Mouse (Mus musculus) retina, embryonic 14.5 days (tissue): Measurements from ENCODE around the gene Pitpnm2.
A peak's percentile ranks its signal among the peaks of the same experiment; 100 is the strongest.
"Not testable (repeated sequence)": the region's sequence is repeated elsewhere in the genome, so short reads cannot be mapped to it uniquely, and the experiment has no call there.

Source experiments
- DNase-seq: peaks from one replicate; pipeline ENCODE4 v3.0.0-alpha.2; 2015; ENCODE audit warnings: low spot score

Pitpnm2 gene

GRCm38 (mm10) chr5:124221037-124221735 lies 28.4 kb downstream of the Pitpnm2 start:
- no peak for DNase-seq

GRCm38 (mm10) chr5:124220551-124220950 lies 29.0 kb downstream of the Pitpnm2 start:
- no peak for DNase-seq

DNA sequence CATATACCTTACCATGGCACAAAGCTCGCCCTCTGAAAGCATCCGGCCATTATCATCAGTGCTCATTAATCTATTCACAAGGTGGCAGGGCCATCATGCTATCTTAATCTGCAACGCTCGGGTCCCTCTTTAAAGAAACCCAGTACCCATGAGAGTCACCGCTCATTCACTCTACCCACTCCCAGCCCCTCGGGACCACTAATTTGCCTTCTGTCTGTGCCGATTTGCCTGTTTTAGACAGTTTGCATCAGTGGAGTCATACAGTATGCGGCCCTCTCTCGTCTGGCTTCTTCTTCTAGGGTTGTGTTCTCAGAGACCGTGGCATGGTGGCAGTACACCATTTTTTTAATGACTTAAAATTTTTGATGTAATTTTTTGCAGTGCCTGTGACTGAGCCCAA lies 30.1 kb downstream of the Pitpnm2 start:
- DNase-seq: no peak

DNA sequence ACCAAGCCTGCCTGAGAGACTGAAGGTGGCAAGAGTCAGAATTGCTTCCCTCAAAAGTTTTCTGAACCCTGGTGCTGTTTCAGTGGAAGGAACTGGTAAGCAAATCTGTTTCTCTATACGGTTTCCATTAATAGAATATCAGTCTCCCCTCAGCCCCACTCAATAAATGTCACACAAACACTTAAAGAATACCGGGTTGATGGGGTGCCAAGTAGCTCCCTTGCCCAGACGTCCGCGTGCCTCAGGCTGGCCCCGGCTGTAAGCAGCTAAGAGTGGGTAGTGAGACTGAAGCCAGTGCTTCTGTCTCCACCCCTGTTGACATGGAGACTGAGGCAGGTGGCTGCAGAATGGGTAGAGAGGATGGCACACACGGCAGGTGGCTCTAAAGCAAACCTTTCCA lies 30.6 kb downstream of the Pitpnm2 start:
- DNase-seq: no peak

GRCm38 (mm10) chr5:124217566-124218249 lies 31.9 kb downstream of the Pitpnm2 start:
- no peak for DNase-seq

- not testable (repeated sequence) for DNase-seq
Measured at GRCm38 (mm10) chr5:124217092-124217491, 32.5 kb downstream of the Pitpnm2 start.

GRCm38 (mm10) chr5:124216403-124216802 lies 33.2 kb downstream of the Pitpnm2 start:
- DNase-seq: no peak

DNA sequence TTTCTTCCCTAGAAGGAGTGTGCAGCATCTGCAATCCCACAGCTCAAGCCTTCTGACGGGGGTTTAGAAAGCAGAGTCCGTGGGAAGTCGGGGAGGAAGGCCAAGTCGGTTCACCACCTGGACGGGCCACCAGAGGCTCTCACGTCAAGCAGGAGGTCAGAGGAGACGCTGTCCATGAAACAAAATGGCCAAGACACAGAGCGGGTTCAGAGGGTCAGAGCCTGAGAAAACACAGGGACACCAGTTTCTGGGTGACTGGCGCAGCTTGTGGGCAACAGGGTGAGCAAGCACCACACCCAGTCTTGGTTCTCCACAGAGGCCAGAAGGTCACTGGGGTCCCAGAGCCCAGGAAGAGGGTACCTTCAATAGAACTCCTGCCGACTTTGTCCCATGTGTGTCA lies 33.9 kb downstream of the Pitpnm2 start:
- no peak for DNase-seq

- no peak for DNase-seq
Measured at GRCm38 (mm10) chr5:124214516-124215145, 34.9 kb downstream of the Pitpnm2 start.

DNA sequence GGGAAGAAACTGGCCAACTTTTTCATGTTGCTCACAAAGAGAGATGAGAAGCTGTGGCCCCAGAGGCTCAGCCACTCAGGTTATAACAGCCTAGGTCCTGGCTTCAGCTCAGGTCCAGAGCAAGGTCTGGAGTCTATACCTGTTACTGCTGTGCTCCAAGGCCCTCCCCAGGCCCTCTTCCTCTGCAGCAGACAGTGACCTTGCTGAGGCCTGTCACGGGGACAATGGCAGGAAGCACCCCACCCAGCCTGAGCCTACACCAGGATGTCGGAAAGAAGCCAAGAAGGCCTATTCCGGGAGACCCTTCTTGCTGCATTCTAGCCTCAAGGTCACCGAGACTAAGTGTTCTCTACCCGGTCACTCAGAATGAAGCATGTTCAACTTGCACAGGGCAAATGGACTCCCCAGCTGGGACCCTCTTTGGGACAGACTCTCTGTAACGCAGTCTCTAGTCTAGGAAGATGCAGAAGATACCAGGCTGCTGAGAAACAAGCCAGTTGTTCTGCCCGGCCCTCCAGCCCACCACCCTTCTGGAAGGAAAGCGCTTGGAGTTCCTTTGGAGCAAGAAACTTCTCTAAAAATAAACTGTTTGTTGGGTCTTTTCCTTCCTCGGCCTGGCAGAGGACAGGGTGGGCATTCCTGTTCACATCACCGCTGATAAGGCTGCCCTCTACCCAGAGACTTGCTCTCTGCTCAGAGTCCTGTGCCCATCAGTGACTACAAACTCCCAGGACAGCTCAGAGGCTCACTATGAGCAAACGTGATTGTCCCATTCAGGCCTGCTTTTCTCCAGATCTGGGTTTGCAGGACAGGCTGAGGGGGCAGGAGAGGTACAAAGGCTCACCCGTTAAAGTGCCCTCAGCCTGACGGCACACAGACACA lies 35.7 kb downstream of the Pitpnm2 start:
- DNase-seq: no peak

DNA sequence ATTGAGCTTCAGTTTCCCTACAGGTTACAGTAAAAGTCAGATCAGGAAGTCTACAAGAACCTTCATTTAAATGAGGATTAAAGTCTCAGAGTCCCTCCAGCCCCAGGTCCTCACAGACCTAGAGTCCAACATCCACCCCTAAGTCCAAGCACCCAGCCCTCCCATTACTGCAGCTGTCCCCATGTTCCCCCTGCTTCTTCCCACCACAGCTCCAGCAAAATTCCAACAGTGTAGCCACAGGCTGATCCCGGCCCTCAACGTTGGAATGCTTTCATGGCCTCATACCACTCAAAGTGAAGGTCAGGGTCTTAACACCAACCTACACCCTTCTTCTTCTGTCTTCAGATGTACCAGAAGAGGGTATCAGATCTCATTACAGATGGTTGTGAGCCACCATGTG lies 37.9 kb downstream of the Pitpnm2 start:
- no peak for DNase-seq

DNA sequence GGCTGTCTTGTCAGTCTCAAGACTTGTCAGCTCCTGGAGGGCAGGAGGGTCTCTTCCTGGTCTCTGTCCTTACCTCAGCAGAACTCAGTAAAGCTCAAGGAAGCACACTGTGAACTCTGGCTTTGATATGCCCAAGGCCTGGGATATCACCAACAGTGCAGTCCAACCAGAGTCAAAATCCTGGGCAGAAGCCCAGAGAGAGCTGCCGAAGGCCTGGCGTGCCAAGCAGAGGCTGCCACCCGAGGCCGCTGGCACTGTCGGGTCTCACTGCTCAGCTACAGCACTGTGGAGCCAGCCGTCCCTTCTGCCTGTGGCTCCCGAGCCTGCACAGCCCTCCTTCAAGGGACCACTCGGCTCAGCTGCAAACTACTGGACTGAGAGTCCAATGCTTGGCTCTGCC lies 38.3 kb downstream of the Pitpnm2 start:
- no peak for DNase-seq

DNA sequence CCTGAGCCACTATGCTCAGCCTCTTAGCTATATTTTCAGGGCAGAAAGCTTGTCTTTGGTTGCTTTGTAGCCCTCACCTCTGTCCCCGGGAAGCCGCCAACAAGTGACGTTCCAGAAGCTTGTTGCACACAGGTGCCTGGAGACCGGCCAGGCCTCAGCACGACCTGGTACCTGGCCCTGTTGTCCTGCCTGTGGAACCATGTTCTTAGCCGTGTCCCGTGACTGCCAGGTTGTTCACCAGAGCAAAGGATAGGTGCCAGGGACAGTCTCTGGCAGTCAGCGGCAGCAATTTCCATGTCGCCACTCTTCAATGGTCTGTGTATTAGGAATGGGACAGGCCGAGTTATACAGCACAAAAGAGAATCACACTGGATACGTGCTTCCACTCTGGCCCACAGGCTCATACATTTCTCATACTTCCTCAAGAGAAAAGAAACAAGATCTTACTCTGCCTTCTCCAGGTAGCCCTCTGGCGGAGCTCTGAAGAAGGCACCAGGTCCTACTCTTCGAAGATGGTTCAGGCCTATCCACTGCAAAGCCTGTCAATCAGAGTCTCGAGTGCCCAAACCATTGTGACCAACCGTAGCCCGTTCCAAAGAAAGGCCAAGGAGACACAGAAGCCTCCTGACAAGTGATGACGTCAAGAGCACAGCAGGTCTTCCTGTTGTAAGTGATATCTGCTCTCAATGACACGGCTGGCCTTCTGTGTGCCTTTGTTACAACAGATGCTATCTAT lies 39.1 kb downstream of the Pitpnm2 start:
- DNase-seq: no peak

- no peak for DNase-seq
Measured at GRCm38 (mm10) chr5:124209850-124210249, 39.7 kb downstream of the Pitpnm2 start.

DNA sequence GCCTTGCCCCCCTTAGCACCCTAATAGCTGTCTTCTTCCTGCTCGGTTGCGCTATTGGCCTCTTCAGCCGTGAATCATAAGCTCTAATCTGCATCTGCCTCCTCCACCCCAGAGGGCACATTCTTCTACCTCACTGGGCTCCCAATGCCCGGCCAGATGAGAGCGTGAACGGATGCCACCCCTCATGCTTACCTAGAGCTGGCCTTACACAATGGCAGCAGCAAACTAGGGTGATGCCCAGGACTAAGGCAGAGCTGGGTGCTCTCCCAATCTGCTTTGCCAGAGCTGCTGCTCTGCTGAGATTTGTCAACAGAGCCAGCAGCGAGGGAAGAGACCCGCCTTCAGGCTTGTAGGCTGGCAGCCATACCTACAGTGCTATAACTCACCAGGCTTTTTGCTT lies 41.5 kb downstream of the Pitpnm2 start:
- no peak for DNase-seq

DNA sequence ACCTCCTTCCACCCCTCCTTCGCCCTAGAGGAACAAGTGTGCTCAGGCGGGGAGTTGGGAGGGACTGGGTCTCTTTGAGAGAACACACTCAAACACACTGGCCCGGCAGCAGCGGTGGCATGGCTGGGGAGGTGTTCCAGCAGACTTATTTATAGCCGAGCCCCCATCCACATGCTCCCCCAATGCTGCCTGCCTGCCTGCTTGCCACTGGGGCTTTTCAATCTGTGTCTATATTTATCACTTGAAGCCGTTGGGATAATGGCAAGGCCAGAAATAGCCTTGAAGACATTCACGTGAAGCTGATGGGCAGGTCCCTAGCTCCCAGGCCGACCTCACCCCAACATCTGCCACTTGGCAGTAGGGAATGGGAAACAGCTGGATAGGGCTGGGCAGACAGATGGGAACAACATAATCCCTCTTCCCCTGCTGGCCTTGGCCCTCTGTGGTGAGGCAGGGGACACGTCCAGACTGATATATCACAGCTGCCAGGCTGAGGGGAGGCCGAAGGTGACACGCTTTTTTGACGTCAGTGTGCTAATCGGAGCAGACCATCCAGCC lies 43.0 kb downstream of the Pitpnm2 start:
- peak; percentile 58 for DNase-seq

- no peak for DNase-seq
Measured at GRCm38 (mm10) chr5:124205809-124206380, 43.7 kb downstream of the Pitpnm2 start.

DNA sequence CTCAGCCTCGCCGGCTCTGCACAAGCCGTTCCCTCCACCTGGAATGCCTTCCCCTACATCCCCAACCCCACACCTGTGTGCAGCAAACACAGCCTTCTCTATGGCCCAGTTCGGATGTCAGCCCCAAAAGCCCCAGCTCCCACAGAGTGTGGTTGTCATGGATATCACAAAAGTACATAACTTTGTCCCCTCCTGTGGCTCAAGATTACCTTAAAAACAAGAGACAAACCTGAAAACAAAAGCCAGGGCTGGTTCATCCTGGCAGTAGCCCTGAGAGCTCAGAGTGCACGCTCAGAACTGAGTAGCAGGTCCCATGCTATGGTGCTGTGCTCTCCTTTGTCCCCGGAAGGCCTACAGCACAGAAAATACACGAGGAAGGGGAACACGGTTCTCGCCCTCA lies 44.3 kb downstream of the Pitpnm2 start:
- no peak for DNase-seq

DNA sequence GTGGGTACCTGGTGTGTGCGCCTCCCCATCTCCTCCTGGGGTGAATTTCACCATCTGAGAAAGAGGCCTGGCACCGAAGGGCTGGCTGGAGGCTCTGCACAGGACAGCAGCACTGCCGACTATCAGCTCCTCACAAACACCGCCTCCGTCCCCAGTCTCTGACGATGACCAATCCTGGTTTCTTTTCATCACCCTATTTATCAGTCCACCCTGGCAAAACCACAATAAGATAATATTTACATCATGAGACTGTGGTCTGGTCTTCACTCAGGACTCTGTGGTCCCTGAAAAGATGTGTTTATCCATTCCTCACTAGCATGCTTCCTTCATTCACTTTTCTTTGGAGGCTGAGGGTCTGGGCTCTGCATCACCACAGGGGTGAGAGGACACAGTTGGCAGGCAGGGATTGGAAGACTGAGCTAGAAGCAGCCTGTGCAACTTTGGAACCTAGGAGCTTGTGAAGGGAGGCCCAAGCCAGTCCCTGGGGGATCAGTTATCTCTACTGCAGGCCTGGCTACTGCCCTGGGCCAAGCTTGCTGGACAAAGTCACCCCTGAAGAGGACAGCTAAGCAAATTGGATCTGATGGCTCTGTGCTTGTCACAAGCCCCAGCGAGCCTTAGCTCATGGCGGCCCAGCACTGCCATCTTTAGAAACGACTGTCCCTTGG lies 45.3 kb downstream of the Pitpnm2 start:
- no peak for DNase-seq

GRCm38 (mm10) chr5:124203251-124203650 lies 46.3 kb downstream of the Pitpnm2 start:
- no peak for DNase-seq
